In the genomic region with DNA sequence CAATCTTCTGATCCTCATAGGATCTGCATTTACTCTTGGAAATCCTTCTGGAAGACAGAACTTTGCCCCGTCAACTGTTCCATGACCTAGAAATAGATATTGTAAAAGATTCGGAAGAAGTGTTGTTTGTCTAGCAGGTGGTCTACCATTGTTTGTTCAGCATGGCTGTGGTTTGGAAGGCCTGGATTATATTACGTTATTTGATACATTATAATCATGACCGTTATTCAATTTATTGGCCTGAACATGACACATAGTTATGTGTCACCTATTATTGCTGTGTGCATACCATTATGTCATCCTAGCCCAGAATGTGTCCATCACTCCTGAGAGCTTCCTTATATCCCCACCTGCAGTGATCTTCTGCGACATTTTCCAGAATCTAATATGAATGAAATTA, we compare ENCODE assay signal across 24 mouse cellular contexts. TPM values are rescaled to one million over a fixed set of nuclear protein-coding genes. Genes with fewer than 3 reads are reported as not detected.
DNase-seq lines count a peak whose midpoint lies in the region; ATAC-seq and TF ChIP-seq lines count a peak whose summit lies in the region.
"Had no signal": no experiment of that assay in that cellular context is flagged by ENCODE, and none has a peak within 500 bp of the region (broad histone marks: within the 10 kb centered on the region; RNA-seq: fewer than 3 reads in every experiment).

No protein-coding gene starts in this region.

- H3K27ac ChIP-seq in gastrocnemius, adult 2 months: peak overlapping the region; percentile 91; the same call in 1 of the 2 replicates
- H3K27ac ChIP-seq in heart, embryonic 16.5 days (ENCODE audit: low read length): 0 out of 2 replicates have a peak overlapping the region, but pooled peaks have one; percentile 18
- no peak overlapping the region for H3K27ac ChIP-seq in heart, adult 2 months
- H3K27ac ChIP-seq: embryonic facial prominence, embryonic 13.5 days; embryonic facial prominence, embryonic 15.5 days; forebrain, embryonic 10.5 days; forebrain, embryonic 12.5 days had no signal

- no peak overlapping the region for H3K4me3 ChIP-seq in gastrocnemius, adult 2 months
- no peak overlapping the region for H3K4me3 ChIP-seq in heart, embryonic 16.5 days (ENCODE audit: low read length)
- no peak overlapping the region for H3K4me3 ChIP-seq in heart, adult 2 months
- no peak overlapping the region for H3K4me3 ChIP-seq in myocyte
- H3K4me3 ChIP-seq: embryonic facial prominence, embryonic 13.5 days; embryonic facial prominence, embryonic 15.5 days; erythroblast, embryonic 14.5 days; forebrain, embryonic 10.5 days; forebrain, embryonic 12.5 days had no signal

- TF ChIP-seq CTCF in gastrocnemius, adult 2 months (IDR thresholded peaks at IDR 0.05): no peak
- no peak for TF ChIP-seq CTCF in heart, adult 2 months (IDR thresholded peaks at IDR 0.05)

- TF ChIP-seq POLR2A in heart, adult 2 months (IDR thresholded peaks at IDR 0.05; ENCODE audit: insufficient read depth, low read depth, low read length): no peak
- no peak for TF ChIP-seq POLR2A in myocyte (IDR thresholded peaks at IDR 0.05; ENCODE audit: insufficient read length, low read depth)

- H3K4me1 ChIP-seq in heart, embryonic 16.5 days (ENCODE audit: control insufficient read depth, insufficient read depth, low read length): peaks cover 61% of the 10 kb centered on the region
- peaks cover 46% of the 10 kb centered on the region for H3K4me1 ChIP-seq in heart, adult 2 months (ENCODE audit: control insufficient read depth, insufficient read depth, low read length)

- ATAC-seq in heart, embryonic 16.5 days (replicated peaks; ENCODE audit: extremely low read depth, insufficient read depth, low FRiP score): no peak
- no peak for ATAC-seq in cerebellum, adult (ENCODE audit: insufficient number of reproducible peaks, low FRiP score, low TSS enrichment)
- ATAC-seq: forebrain, embryonic 14.5 days; forebrain, embryonic 16.5 days had no signal

- H3K27me3 ChIP-seq in heart, embryonic 16.5 days (ENCODE audit: control insufficient read depth, insufficient read depth, low read length): no peaks in the 10 kb centered on the region
- no peaks in the 10 kb centered on the region for H3K27me3 ChIP-seq in heart, adult 2 months (ENCODE audit: control insufficient read depth, insufficient read depth, low read length)
- no peaks in the 10 kb centered on the region for H3K27me3 ChIP-seq in myocyte (ENCODE audit: control insufficient read depth, insufficient read depth, insufficient read length)
- H3K27me3 ChIP-seq: embryonic facial prominence, embryonic 13.5 days; embryonic facial prominence, embryonic 15.5 days; forebrain, embryonic 12.5 days had no signal

- no peak overlapping the region for H3K4me2 ChIP-seq in heart, embryonic 16.5 days (ENCODE audit: low read depth, low read length)
- H3K4me2 ChIP-seq in myocyte (ENCODE audit: low read depth): peak overlapping the region; percentile 51
- H3K4me2 ChIP-seq: embryonic facial prominence, embryonic 13.5 days; embryonic facial prominence, embryonic 15.5 days; forebrain, embryonic 12.5 days had no signal

- no peak for TF ChIP-seq EP300 in heart, adult 2 months (IDR thresholded peaks at IDR 0.05; ENCODE audit: insufficient read depth, low read depth, low read length)

- H3K36me3 ChIP-seq in heart, embryonic 16.5 days (ENCODE audit: control insufficient read depth, insufficient read depth): no peaks in the 10 kb centered on the region
- H3K36me3 ChIP-seq in heart, adult 2 months (ENCODE audit: control insufficient read depth, insufficient read depth, low read length): peaks cover 6% of the 10 kb centered on the region; the same call in 1 of the 2 replicates
- no peaks in the 10 kb centered on the region for H3K36me3 ChIP-seq in myocyte (ENCODE audit: control insufficient read depth, insufficient read depth)
- H3K36me3 ChIP-seq: embryonic facial prominence, embryonic 15.5 days; forebrain, embryonic 12.5 days had no signal

- H3ac ChIP-seq in myocyte (ENCODE audit: control insufficient read depth, insufficient read length): no peak overlapping the region

- intact Hi-C loops in gastrocnemius, adult 2 months (cut with DNase I): loop anchor here (5.0 kb wide), 1 partner anchor 38 kb away; no protein-coding TSS in a partner anchor
- intact Hi-C loops in heart, adult 2 months (cut with DNase I): no loop called here

- 90% methylated on average over 5 of the region's 5 CpGs for WGBS in heart, embryonic 16.5 days
- 93% methylated on average over 5 of the region's 5 CpGs for WGBS in heart, adult 2 months

- H3K9ac ChIP-seq in heart, embryonic 16.5 days (ENCODE audit: low read length): no peak overlapping the region
- no peak overlapping the region for H3K9ac ChIP-seq in heart, adult 2 months (ENCODE audit: low read depth, low read length)
- H3K9ac ChIP-seq: embryonic facial prominence, embryonic 13.5 days; embryonic facial prominence, embryonic 15.5 days; forebrain, embryonic 12.5 days had no signal

- DNase-seq in gastrocnemius, adult 2 months: no peak
- no peak for DNase-seq in gastrocnemius, adult 18-20 months (ENCODE audit: low spot score)
- DNase-seq in heart, adult 2 months: no peak
- DNase-seq: adrenal gland, adult 2 months; adrenal gland, postnatal 10 days; adrenal gland, postnatal 25 days; B cell, adult 2 months; cerebellum, adult 11 months; cerebellum, adult 18-20 months; cerebellum, adult 8-10 months; cerebellum, adult 9-11 months; cerebellum, postnatal 14 days; cerebellum, postnatal 36 days; embryo, embryonic 11 days had no signal

- no peaks in the 10 kb centered on the region for H3K9me3 ChIP-seq in heart, embryonic 16.5 days (replicated peaks; ENCODE audit: control insufficient read depth, low read length)
- H3K9me3 ChIP-seq: embryonic facial prominence, embryonic 13.5 days; embryonic facial prominence, embryonic 15.5 days; forebrain, embryonic 10.5 days; forebrain, embryonic 12.5 days had no signal

- H3K79me2 ChIP-seq in heart, adult 2 months (replicated peaks; ENCODE audit: control insufficient read depth, insufficient read depth, low read length): no peaks in the 10 kb centered on the region
- peaks cover 32% of the 10 kb centered on the region for H3K79me2 ChIP-seq in myocyte (ENCODE audit: control insufficient read depth, insufficient read depth)

TF ChIP-seq in myocyte, 11 proteins besides CTCF, POLR2A, EP300 and RAD21:
- TF ChIP-seq E2F4 (IDR thresholded peaks at IDR 0.05; ENCODE audit: insufficient read depth) (no peak), CEBPB (IDR thresholded peaks at IDR 0.05; ENCODE audit: insufficient read depth, poor library complexity, severe bottlenecking) (no peak), REST (IDR thresholded peaks at IDR 0.05; ENCODE audit: insufficient read depth, insufficient read length) (no peak), SRF (IDR thresholded peaks at IDR 0.05; ENCODE audit: control insufficient read depth, insufficient read length, low read depth) (no peak), POLR2AphosphoS2 (IDR thresholded peaks at IDR 0.05; ENCODE audit: insufficient read length, low read depth) (no peak), MAX (IDR thresholded peaks at IDR 0.05; ENCODE audit: low read depth) (no peak), USF1 (IDR thresholded peaks at IDR 0.05; ENCODE audit: low read depth) (no peak), MYOG (IDR thresholded peaks at IDR 0.05; ENCODE audit: control insufficient read depth in 1 of 3, insufficient read depth in 1 of 3, insufficient read length in 2 of 3, low read depth in 2 of 3) (no peak), MYOD1 (IDR thresholded peaks at IDR 0.05; ENCODE audit: control insufficient read depth in 1 of 3, insufficient read length in 2 of 3, low read depth in 2 of 3) (no peak), TCF12 (IDR thresholded peaks at IDR 0.05; ENCODE audit: insufficient read depth, poor library complexity, severe bottlenecking) (no peak), TCF3 (IDR thresholded peaks at IDR 0.05; ENCODE audit: insufficient read length, low read depth) (no peak)

RNA-seq across cellular contexts. Expression of a gene that starts 36.9 kb away (rescaled TPM):
- total RNA-seq in gastrocnemius, adult 2 months (2021): 10 to 100 TPM; 73.0 to 89.6 TPM
- total RNA-seq in gastrocnemius, adult 18-20 months (2021): 100 to 1,000 TPM in 1 of 2 experiments, 10 to 100 TPM in 1; 66.1 to 117 TPM
- 35.5 and 35.7 TPM in 2 replicates for polyA plus RNA-seq in heart, embryonic 16.5 days (2015; fragmentation: Nextera tagmentation; extraction: Ambion mirVana)
- 10 to 100 TPM; 61.4 to 71.3 TPM for total RNA-seq in heart, adult 2 months (2021)
- 122 and 171 TPM in 2 replicates for polyA plus RNA-seq in heart, adult 2 months (2012; rRNA removed)
- 11.6 TPM for polyA plus RNA-seq in myocyte (2012; fragmentation: generic; extraction: Trizol)

RNA-seq across cellular contexts. Expression of a gene that starts 37.6 kb away (rescaled TPM):
- 10 to 100 TPM; 40.3 to 60.3 TPM for total RNA-seq in gastrocnemius, adult 2 months (2021)
- 10 to 100 TPM; 44.6 to 46.5 TPM for total RNA-seq in gastrocnemius, adult 18-20 months (2021)
- 82.7 and 84.9 TPM in 2 replicates for polyA plus RNA-seq in heart, embryonic 16.5 days (2015; fragmentation: Nextera tagmentation; extraction: Ambion mirVana)
- total RNA-seq in heart, adult 2 months (2021): 10 to 100 TPM; 53.6 to 59.4 TPM
- polyA plus RNA-seq in heart, adult 2 months (2012; rRNA removed): 64.4 and 84.3 TPM in 2 replicates
- 102 TPM for polyA plus RNA-seq in myocyte (2012; fragmentation: generic; extraction: Trizol)
